In the genomic region with DNA sequence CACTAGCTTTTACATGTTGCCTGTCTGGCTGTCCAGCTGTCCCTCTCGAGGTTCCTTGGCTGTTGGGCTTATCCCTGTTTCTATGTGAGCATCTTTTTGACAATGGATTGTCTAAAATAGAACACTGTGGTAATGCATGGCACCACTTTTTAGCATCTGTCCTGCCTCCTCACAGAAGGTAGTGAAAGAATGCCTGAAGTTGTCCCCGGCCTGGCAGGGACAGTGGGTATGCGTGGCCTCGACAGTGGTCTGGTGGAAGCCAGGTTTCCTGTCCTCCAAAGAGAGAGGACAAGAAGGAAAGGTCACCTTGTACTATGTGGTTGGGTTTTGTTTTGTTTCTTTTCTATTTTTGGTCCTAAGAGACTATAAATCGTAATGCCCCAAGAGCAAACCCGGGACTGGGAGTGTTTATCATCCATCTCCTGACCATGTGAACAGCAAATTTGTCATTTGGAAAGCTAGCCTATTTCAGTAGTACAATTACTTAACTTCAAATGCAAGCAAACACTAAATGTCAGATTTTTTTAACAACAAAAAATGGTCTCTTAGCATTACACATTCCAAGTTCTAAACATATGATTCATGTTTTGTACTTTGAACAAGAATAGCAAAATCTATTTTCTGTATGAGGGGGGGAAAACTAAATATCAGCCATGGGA, we compare ENCODE assay signal across 14 mouse cellular contexts. TPM values are rescaled to one million over a fixed set of nuclear protein-coding genes. Genes with fewer than 3 reads are reported as not detected.
DNase-seq lines count a peak whose midpoint lies in the region; ATAC-seq and TF ChIP-seq lines count a peak whose summit lies in the region.
"Had no signal": no experiment of that assay in that cellular context is flagged by ENCODE, and none has a peak within 500 bp of the region (broad histone marks: within the 10 kb centered on the region; RNA-seq: fewer than 3 reads in every experiment).

No protein-coding gene starts in this region.

- H3K27me3 ChIP-seq in kidney, adult 2 months (replicated peaks; ENCODE audit: control insufficient read depth, insufficient read depth, low read length): no peaks in the 10 kb centered on the region
- H3K27me3 ChIP-seq in lung, postnatal 0 days (replicated peaks; ENCODE audit: insufficient read depth, low read length): no peaks in the 10 kb centered on the region
- no peaks in the 10 kb centered on the region for H3K27me3 ChIP-seq in hindbrain, embryonic 10.5 days (ENCODE audit: insufficient read depth, poor library complexity, severe bottlenecking)
- H3K27me3 ChIP-seq: midbrain, embryonic 12.5 days had no signal

- no peaks in the 10 kb centered on the region for H3K36me3 ChIP-seq in kidney, adult 2 months (ENCODE audit: control insufficient read depth, insufficient read depth, low read length)
- H3K36me3 ChIP-seq in lung, postnatal 0 days (ENCODE audit: insufficient read depth, low read length): no peaks in the 10 kb centered on the region
- no peaks in the 10 kb centered on the region for H3K36me3 ChIP-seq in hindbrain, embryonic 10.5 days
- H3K36me3 ChIP-seq: midbrain, embryonic 12.5 days had no signal

- H3K27ac ChIP-seq in kidney, adult 2 months (ENCODE audit: insufficient read depth, low read depth, low read length): peak overlapping the region; percentile 49
- H3K27ac ChIP-seq in lung, postnatal 0 days (ENCODE audit: low read length): no peak overlapping the region
- no peak overlapping the region for H3K27ac ChIP-seq in hindbrain, embryonic 10.5 days
- H3K27ac ChIP-seq: hindbrain, embryonic 14.5 days; midbrain, embryonic 12.5 days had no signal

- H3K4me1 ChIP-seq in kidney, adult 2 months (ENCODE audit: control insufficient read depth, insufficient read depth, low read length): peaks cover 8% of the 10 kb centered on the region; the same call in 1 of the 2 replicates
- H3K4me1 ChIP-seq in lung, postnatal 0 days (ENCODE audit: insufficient read depth, low read depth, low read length): peaks cover 11% of the 10 kb centered on the region; the same call in 1 of the 2 replicates
- peaks cover 15% of the 10 kb centered on the region for H3K4me1 ChIP-seq in hindbrain, embryonic 10.5 days (replicated peaks)

- peak; percentile 63 for DNase-seq in kidney, adult 2 months
- DNase-seq in kidney, adult 11 months: no peak
- DNase-seq in lung, postnatal 0 days (ENCODE audit: low spot score): peak; percentile 31
- DNase-seq in lung, postnatal 10 days: no peak
- DNase-seq in kidney, postnatal 36 days: peak; percentile 32 to 54
- no peak for DNase-seq in hindbrain, embryonic 10.5 days (ENCODE audit: low spot score)
- DNase-seq: cerebellum, postnatal 10 days; gastrocnemius, postnatal 36 days; heart, postnatal 14 days; thymus, adult 18-20 months had no signal

- H3K9me3 ChIP-seq in lung, postnatal 0 days (ENCODE audit: low read length): no peaks in the 10 kb centered on the region
- H3K9me3 ChIP-seq in hindbrain, embryonic 10.5 days: no peaks in the 10 kb centered on the region
- H3K9me3 ChIP-seq: midbrain, embryonic 12.5 days had no signal

- 53% methylated on average over 6 of the region's 6 CpGs for WGBS in kidney, adult 2 months
- 49% methylated on average over 6 of the region's 6 CpGs for WGBS in lung, postnatal 0 days
- WGBS in hindbrain, embryonic 10.5 days: 92% methylated on average over 6 of the region's 6 CpGs

- no peak for TF ChIP-seq CTCF in kidney, adult 2 months (conservative IDR thresholded peaks at IDR 0.05; ENCODE audit: insufficient read depth, insufficient read length, low read depth, low read length)
- TF ChIP-seq CTCF in lung, postnatal 0 days (IDR thresholded peaks at IDR 0.05): no peak

- TF ChIP-seq EP300 in lung, postnatal 0 days (IDR thresholded peaks at IDR 0.05): 0 out of 2 replicates have a peak, but pooled peaks have one; percentile 38

- no peak overlapping the region for H3K4me3 ChIP-seq in kidney, adult 2 months (ENCODE audit: insufficient read depth, low read depth, low read length)
- no peak overlapping the region for H3K4me3 ChIP-seq in lung, postnatal 0 days (ENCODE audit: low read depth, low read length)
- H3K4me3 ChIP-seq in hindbrain, embryonic 10.5 days: no peak overlapping the region
- H3K4me3 ChIP-seq: midbrain, embryonic 12.5 days had no signal

- no peak for TF ChIP-seq POLR2A in kidney, adult 2 months (IDR thresholded peaks at IDR 0.05; ENCODE audit: low read depth, low read length)

- H3K9ac ChIP-seq in lung, postnatal 0 days (replicated peaks; ENCODE audit: low read depth): no peak overlapping the region
- H3K9ac ChIP-seq: hindbrain, embryonic 14.5 days; midbrain, embryonic 12.5 days had no signal

- ATAC-seq in lung, postnatal 0 days: peak; percentile 56
- ATAC-seq in erythroid progenitor cell, adult 5-6 weeks (replicated peaks; ENCODE audit: low FRiP score, poor library complexity, severe bottlenecking): no peak

- no peak overlapping the region for H3K4me2 ChIP-seq in lung, postnatal 0 days (replicated peaks; ENCODE audit: low read depth, low read length)
- H3K4me2 ChIP-seq: heart, embryonic 11.5 days; hindbrain, embryonic 14.5 days; midbrain, embryonic 12.5 days had no signal

RNA-seq across cellular contexts. Expression of gene B3galnt1, which starts 39.3 kb away (rescaled TPM):
- 25.7 and 28.3 TPM in 2 replicates for polyA plus RNA-seq in kidney, adult 2 months (2012; rRNA removed)
- 16.7 and 21.0 TPM in 2 replicates for polyA plus RNA-seq in lung, postnatal 0 days (2015; fragmentation: Nextera tagmentation; extraction: Ambion mirVana)
- total RNA-seq in erythroid progenitor cell, adult 5-6 weeks (2015; ENCODE audit: low replicate concordance): 4.0 TPM in 1 of 2 replicates, not detected in the other
- total RNA-seq in erythroid progenitor cell, adult 5-6 weeks (2017; ENCODE audit: low replicate concordance): 0.15 TPM in 1 of 2 replicates, not detected in the other
- 33.0 and 33.8 TPM in 2 replicates for polyA plus RNA-seq in hindbrain, embryonic 10.5 days (2016; fragmentation: Nextera tagmentation; extraction: Ambion mirVana)

Comparison
In these comparisons a context has a peak if more than half of its experiments do, and no peak if none do; other contexts are left out.
1. DNase-seq: peak in kidney, adult 2 months (single experiment), lung, postnatal 0 days (single experiment) and kidney, postnatal 36 days (2 of 2); none in kidney, adult 11 months (single experiment), lung, postnatal 10 days (single experiment) and hindbrain, embryonic 10.5 days (single experiment).